Mouse (Mus musculus) layer of hippocampus, adult 18-20 months (tissue): ENCODE results near the gene Naa60. TPM values are rescaled to one million over a fixed set of nuclear protein-coding genes. Genes with fewer than 3 reads are reported as not detected.
"Not testable (repeated sequence)": the region's sequence is repeated elsewhere in the genome, so short reads cannot be mapped to it uniquely, and the experiment has no call there.

ENCODE experiments used
- DNase-seq, 2 experiments: peaks; one replicate each; pipeline ENCODE4 v3.0.0; 2022; ENCODE audit warnings: low spot score in 2 of 2
- long read RNA-seq: library from polyadenylated mRNA; stranded (forward); transcript quantifications from one replicate; pipeline ENCODE4 v2.0.0, GENCODE M21; 2021
- total RNA-seq, 2 experiments: library from RNA; stranded (reverse); gene quantifications; 2 replicates each; pipeline ENCODE4 v1.2.3; 2021

Gene Naa60
- 10 to 100 TPM; 86.7 to 91.4 TPM for total RNA-seq
- long read RNA-seq, transcript Naa60-212 (7 exons, 2,424 nt) = major isoform, 57 of 99 reads
- long read RNA-seq, partial matches to known transcripts = 11 of 99 reads
- long read RNA-seq, other reads (novel, unspliced or antisense) = 29 of 99 reads

DNA sequence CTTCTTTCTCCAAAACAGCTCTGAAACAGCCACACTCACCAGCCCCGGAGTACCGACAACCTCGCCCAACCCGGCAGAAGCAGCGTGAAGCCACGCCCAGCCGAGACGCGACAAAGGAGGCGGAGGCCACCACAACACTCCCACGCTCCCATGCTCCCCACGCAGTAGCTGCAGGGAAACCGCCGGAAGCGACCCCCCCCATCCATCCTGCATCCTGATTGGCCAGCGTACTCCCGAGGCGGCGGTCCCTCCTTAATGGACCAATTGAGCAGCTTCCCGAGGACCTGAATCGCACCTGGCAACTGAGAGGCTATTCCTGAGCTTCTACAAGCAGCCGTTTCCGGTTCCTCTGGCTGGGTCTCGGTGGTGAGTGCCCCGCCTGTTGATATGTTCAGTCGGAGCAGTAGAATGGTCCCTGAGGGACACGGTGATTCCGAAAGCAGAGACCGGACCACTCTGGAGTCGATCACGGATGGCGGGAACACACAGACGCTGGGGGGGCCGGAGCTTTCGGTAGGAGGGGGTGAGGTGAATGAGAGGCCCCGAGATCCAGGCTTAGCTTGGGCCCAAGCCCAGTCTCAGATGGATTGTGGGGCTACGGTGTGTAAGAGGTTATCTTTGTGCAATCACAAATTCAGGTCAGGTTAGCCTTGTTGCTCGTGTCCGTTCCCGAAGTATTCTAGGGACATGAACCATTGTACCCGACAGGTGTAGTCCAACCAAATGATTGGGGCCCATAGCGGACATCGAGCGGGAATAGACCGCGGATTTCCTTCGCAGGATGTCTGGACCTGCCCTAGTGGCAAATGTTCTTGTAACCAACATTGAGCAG, at the start of gene Naa60:
Naa60 (plus strand) TSS at position 160 of the 832 bp plus-strand sequence.
- DNase-seq = peak; percentile 80 to 88

DNA sequence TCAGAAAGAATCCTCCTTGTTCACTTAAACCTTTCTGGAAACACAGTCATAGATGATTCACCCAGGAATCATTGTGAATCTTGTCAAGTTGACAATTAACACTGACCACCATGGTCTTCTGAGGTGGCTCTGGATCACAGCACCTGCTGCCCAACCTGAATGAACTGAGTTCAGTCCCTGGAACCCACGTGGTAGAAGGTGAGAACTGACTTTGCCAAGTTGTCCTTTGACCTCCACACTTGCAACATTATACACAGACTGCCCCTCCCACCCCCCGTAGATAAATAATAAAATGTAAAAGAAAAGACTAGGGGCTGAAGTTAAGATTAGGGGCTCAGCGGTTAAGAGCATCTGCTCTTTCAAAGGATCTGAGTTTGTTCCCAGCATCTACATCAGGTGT, 44.2 kb upstream of the Naa60 start:
- DNase-seq = no peak

DNA sequence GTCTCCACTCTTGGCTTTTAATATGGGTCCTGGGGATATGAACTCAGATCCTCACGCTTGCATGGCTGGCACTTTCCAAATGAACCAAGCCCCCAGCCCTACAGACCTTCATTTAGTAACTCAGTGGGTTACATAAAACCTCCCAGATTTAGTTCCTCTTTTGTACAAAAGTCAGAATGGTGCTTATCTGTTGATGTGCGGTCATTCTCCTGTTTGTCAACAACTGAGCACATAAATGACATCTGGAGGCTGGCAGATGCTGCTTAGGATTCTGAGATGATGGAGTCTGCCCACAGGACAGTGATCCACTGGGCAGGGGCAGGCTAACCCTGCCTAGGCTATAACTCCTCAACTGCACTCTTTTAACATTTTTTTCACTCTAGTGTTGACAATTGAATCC, 42.4 kb upstream of the Naa60 start:
- DNase-seq = no peak

GRCm38 (mm10) chr16:3830588-3831109, 41.5 kb upstream of the Naa60 start, which contains the start of gene Olfr15:
Gene Olfr15 (plus strand): TSS chr16:3830878.
- DNase-seq = no peak

DNA sequence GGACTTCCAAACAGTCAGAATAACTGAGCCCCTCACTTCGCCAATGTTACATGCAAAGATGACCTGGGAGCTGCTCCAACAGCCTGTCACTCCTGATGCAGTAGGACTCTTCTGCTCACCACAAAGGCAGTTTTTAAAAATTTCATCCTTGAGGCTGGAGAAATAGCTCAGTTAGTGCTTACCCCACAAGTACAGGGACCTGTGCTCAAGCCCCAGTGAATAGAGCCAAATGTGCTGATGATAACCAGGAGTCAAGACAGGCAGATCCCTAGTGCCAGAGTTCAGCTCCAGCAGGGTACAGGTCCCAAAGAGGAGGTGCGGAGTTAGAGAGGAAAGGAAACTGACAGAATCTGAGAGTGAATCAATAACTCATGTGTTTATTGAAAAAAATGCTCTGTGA, 36.7 kb upstream of the Naa60 start:
- no peak for DNase-seq

DNA sequence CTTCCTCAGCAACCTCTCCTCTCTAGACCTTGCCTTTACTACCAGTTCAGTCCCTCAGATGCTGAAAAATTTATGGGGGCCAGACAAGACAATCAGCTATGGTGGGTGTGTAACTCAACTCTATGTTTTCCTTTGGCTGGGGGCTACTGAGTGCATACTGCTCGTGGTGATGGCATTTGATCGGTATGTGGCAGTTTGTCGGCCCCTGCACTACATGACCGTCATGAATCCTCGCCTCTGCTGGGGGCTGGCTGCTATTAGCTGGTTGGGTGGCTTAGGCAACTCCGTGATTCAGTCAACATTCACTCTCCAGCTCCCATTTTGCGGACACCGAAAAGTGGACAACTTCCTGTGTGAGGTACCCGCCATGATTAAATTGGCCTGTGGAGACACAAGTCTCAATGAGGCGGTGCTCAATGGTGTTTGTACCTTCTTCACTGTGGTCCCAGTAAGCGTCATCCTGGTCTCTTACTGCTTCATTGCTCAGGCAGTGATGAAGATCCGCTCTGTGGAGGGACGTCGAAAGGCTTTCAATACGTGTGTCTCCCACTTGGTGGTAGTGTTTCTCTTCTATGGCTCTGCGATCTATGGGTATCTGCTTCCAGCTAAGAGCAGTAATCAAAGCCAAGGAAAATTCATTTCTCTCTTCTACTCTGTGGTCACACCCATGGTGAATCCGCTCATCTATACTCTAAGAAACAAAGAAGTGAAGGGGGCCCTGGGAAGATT, 32.9 kb upstream of the Naa60 start:
- DNase-seq = peak; percentile 22 to 51

GRCm38 (mm10) chr16:3842989-3843388, 29.2 kb upstream of the Naa60 start:
- no peak for DNase-seq

GRCm38 (mm10) chr16:3843796-3844195, 28.4 kb upstream of the Naa60 start:
- no peak for DNase-seq

DNA sequence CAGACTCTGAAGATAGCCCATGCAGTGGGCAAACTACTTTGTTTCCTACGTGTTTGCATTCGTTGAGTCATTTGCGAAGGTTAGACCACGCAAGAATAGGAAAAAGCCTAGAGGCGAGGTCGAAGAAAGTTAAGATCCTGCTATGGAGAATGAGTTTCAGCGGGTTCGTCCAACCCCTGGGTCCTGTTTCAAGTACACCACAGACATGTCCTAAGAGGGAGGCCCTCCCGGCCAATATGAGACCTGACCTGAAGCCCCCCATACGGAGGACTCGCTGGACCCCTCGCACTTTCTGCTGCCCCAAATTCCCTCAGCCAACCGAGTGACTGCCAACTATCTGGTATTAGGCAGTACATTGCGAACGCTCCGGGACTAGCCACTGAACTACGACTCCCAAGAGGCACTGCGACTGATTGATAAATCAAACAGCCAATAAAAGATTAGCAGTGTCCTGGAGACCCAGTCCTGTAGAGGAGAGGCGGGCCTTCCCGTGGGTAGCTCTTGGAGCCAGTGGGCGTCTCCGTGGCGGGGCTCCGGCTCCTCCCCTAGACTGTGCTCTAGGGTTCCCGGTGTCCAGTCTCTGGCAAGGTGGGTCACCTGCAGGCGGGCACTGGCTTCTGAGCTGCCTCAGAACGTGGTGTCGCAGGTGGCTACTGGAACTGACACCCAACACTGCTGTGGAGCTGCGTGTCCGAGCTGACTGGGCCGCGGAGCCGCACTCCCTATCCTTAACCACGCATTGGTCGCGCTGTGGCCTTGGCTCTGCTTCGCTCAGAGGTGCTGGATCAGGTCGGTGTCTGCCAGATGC, 25.3 kb upstream of the Naa60 start, which contains the start of gene Zfp174:
Zfp174 (plus strand) TSS at position 558 of the 808 bp plus-strand sequence.
- DNase-seq = peak; percentile 95 to 98

DNA sequence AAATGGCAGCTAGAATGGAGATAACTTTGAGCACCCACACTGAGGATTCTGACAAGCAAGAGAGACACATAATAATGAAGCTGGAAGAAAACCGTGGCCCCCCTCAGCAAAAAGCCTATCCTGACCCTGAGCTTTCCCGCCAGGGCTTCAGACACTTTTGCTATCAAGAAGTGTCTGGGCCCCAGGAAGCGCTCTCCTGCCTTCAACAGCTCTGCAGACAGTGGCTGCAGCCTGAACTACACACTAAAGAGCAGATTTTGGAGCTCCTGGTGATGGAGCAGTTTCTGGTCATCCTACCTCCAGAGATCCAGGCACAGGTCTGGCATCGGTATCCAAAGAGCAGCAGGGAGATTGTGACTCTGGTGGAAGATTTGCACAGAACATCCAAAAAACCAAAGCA, 24.3 kb upstream of the Naa60 start:
- no peak for DNase-seq

- no peak for DNase-seq
Measured at GRCm38 (mm10) chr16:3848416-3848815, 23.8 kb upstream of the Naa60 start.

- DNase-seq = not testable (repeated sequence)
Measured at GRCm38 (mm10) chr16:3851301-3851700, 20.9 kb upstream of the Naa60 start.

DNA sequence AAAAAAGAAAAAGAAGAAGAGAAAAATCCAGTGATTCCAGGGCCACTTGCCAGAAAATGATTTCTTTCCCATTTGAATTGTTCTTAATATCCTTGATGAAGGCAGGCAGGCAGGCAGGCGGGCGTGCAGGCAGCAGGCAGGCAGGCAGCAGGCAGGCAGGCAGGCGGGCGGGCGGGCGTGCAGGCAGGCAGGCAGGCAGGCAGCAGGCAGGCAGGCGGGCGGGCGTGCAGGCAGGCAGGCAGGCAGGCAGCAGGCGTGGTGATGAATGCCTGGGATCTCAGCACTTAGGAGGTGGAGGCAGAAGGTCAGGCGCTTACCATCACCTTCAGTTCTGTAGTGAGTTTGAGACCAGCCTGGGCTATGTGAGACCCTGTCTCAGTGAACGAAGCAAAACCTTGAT, 19.6 kb upstream of the Naa60 start:
- peak; percentile 12 to 41 for DNase-seq

GRCm38 (mm10) chr16:3854437-3855182, 17.6 kb upstream of the Naa60 start:
- no peak for DNase-seq

DNA sequence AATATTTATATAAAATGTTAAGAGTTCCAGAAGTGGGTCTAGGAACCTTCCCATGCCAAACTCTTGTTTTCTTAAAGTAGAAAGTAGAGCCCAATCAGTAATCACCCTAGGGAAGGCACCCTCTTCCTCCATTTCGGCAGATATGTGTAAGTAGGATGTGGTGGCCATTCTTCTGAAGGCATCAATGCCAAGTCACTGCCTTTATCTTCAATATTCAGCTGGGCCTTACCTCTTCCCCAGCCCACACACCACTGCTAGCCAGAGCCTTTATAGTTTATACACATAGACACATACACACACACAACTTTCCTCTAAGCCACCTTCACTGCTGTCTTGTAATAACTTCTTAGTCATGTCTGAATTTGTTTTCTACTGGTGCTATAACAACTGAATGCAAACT, 16.4 kb upstream of the Naa60 start:
- no peak for DNase-seq

DNA sequence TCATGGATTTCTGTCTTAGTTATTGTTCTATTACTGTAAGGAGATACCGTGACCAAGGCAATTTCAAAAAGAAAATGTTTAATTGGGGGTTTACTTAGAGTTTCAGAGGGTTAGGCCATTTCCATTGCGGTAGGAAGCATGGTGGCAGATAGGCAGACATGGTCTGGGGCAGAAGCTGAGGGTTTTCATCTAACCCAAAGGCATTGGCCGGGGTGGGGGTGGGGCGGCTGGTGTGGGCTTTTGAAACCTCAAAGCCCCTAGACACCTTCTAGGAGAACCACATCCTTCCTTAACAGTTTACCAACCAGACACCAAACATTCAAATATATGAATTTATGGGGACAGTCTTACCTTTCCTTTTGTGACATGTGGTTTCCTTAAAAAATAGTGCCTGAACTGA, 12.9 kb upstream of the Naa60 start:
- DNase-seq = no peak

- DNase-seq = no peak
Measured at GRCm38 (mm10) chr16:3871815-3872214, 360 bp upstream of the Naa60 start.

- DNase-seq = no peak
Measured at GRCm38 (mm10) chr16:3876346-3876745, 4.2 kb downstream of the Naa60 start.

GRCm38 (mm10) chr16:3884201-3885064, 12.3 kb downstream of the Naa60 start, which contains the start of the genes Zfp597 and Gm20695:
Gene Zfp597 (minus strand): TSS chr16:3884561.
Gene Gm20695 (plus strand): TSS chr16:3884648.
- peak; percentile 93 to 95 for DNase-seq
